In the genomic region with DNA sequence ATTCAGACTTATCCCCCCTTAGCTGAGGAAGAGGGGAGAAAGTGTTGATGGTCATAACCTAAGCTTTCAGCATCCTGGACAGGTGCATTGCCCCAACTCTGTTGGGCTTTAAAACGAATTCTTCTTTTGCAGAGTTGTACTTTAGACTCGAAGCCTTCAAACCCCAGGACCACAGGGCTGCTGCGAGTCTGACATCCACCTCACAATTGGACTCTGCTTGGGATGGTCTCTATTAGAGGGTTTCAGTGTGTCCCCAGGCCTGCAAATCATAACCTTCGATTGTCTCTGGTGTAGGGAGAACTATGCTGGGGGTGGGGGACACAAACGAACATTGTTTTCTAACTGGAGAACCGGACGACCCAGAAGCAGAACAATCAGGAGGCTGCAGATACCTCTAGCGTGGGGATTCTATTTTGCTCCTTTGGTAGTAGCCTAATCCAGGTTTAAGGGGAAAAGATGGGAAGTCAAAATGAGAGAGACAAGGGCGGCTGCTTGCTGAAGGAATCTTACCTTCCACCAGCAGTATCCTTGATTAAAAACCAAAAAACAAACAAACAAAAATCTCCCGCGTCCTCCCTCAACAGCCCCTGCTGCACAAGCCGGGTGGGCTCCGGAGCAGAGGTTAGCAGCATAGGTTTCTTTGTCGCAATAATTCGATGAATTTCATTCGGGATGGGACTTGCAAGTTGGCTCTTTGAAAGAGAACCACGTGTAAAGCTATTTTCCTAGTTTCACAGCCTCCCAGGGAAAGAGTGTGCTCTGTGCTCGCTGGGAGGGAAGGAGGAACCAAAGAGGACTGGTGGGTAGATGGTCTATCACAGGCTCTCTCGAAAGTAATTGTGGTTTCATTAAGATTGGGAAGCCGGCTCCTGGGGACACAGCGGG, we compare ENCODE assay signal across 12 mouse cellular contexts. TPM values are rescaled to one million over a fixed set of nuclear protein-coding genes. Genes with fewer than 3 reads are reported as not detected.
DNase-seq lines count a peak whose midpoint lies in the region; ATAC-seq and TF ChIP-seq lines count a peak whose summit lies in the region.
"Had no signal": no experiment of that assay in that cellular context is flagged by ENCODE, and none has a peak within 500 bp of the region (broad histone marks: within the 10 kb centered on the region; RNA-seq: fewer than 3 reads in every experiment).

No protein-coding gene starts in this region.

- H3K9ac ChIP-seq in heart, adult 2 months (ENCODE audit: low read depth, low read length), result no peak overlapping the region
- H3K9ac ChIP-seq in limb, embryonic 13.5 days, result peak overlapping the region; percentile 88

- peak overlapping the region; percentile 73 for H3K4me2 ChIP-seq in limb, embryonic 13.5 days (replicated peaks)

- intact Hi-C loops in heart, adult 2 months (cut with DNase I), result loop anchor here (10.0 kb wide), 1 partner anchor 349 kb away; no protein-coding TSS in a partner anchor

- ATAC-seq in limb, embryonic 13.5 days (ENCODE audit: low FRiP score, low read depth), result no peak
- ATAC-seq: CD4-positive, CD25-positive, alpha-beta regulatory T cell, adult 4 months had no signal

- WGBS in heart, adult 2 months, result 20% methylated on average over 21 of the region's 21 CpGs
- WGBS in limb, embryonic 13.5 days, result 3% methylated on average over 21 of the region's 21 CpGs

- H3K36me3 ChIP-seq in heart, adult 2 months (ENCODE audit: control insufficient read depth, insufficient read depth, low read length), result no peaks in the 10 kb centered on the region
- no peaks in the 10 kb centered on the region for H3K36me3 ChIP-seq in testis, adult 2 months (ENCODE audit: control insufficient read depth, insufficient read depth, low read length)
- H3K36me3 ChIP-seq in limb, embryonic 13.5 days, result 0 out of 2 replicates have a peak, but pooled peaks cover 1% of the 10 kb centered on the region

- H3K27ac ChIP-seq in heart, adult 2 months, result no peak overlapping the region
- peak overlapping the region; percentile 32 for H3K27ac ChIP-seq in testis, adult 2 months (ENCODE audit: control insufficient read depth, insufficient read depth, low read depth, low read length)
- H3K27ac ChIP-seq in limb, embryonic 13.5 days, result peak overlapping the region; percentile 85

- no peaks in the 10 kb centered on the region for H3K4me1 ChIP-seq in heart, adult 2 months (ENCODE audit: control insufficient read depth, insufficient read depth, low read length)
- peaks cover 7% of the 10 kb centered on the region for H3K4me1 ChIP-seq in testis, adult 2 months (ENCODE audit: control insufficient read depth, insufficient read depth, low read length)
- H3K4me1 ChIP-seq in limb, embryonic 13.5 days, result peaks cover 63% of the 10 kb centered on the region

- no peaks in the 10 kb centered on the region for H3K9me3 ChIP-seq in limb, embryonic 13.5 days

- H3K27me3 ChIP-seq in heart, adult 2 months (ENCODE audit: control insufficient read depth, insufficient read depth, low read length), result peaks cover 17% of the 10 kb centered on the region
- H3K27me3 ChIP-seq in testis, adult 2 months (ENCODE audit: control insufficient read depth, insufficient read depth, low read length), result peaks cover 7% of the 10 kb centered on the region
- H3K27me3 ChIP-seq in limb, embryonic 13.5 days, result peaks cover 78% of the 10 kb centered on the region

- no peaks in the 10 kb centered on the region for H3K79me2 ChIP-seq in heart, adult 2 months (replicated peaks; ENCODE audit: control insufficient read depth, insufficient read depth, low read length)

- no peak for DNase-seq in heart, adult 2 months
- DNase-seq in heart, postnatal 4 days, result no peak
- no peak for DNase-seq in testis, postnatal 10 days (ENCODE audit: low spot score)
- DNase-seq in urinary bladder, postnatal 10 days (ENCODE audit: low spot score), result no peak
- DNase-seq in urinary bladder, postnatal 4 days (ENCODE audit: low spot score in 2 of 2), result no peak
- no peak for DNase-seq in cerebellum, adult 9-11 months
- DNase-seq: thymus, postnatal 4 days had no signal

- peak overlapping the region; percentile 47 for H3K4me3 ChIP-seq in heart, adult 2 months
- peak overlapping the region; percentile 40 for H3K4me3 ChIP-seq in testis, adult 2 months (ENCODE audit: control insufficient read depth, low read depth, low read length)
- peak overlapping the region; percentile 70 for H3K4me3 ChIP-seq in limb, embryonic 13.5 days

- TF ChIP-seq CTCF in heart, adult 2 months (IDR thresholded peaks at IDR 0.05), result no peak
- no peak for TF ChIP-seq CTCF in testis, adult 2 months (IDR thresholded peaks at IDR 0.05; ENCODE audit: control insufficient read depth, insufficient read depth, insufficient replicate concordance, low read depth, low read length)

- TF ChIP-seq EP300 in heart, adult 2 months (IDR thresholded peaks at IDR 0.05; ENCODE audit: insufficient read depth, low read depth, low read length), result no peak

- no peak for TF ChIP-seq POLR2A in heart, adult 2 months (IDR thresholded peaks at IDR 0.05; ENCODE audit: insufficient read depth, low read depth, low read length)
- no peak for TF ChIP-seq POLR2A in testis, adult 2 months (IDR thresholded peaks at IDR 0.05; ENCODE audit: control insufficient read depth, low read depth, low read length)

RNA-seq across cellular contexts. Expression of a gene that starts 5.5 kb away (rescaled TPM):
- total RNA-seq in heart, adult 2 months (2021), result 1 to 10 TPM; 3.7 to 4.0 TPM
- 6.4 and 15.2 TPM in 2 replicates for polyA plus RNA-seq in heart, adult 2 months (2012; rRNA removed)
- total RNA-seq in heart, postnatal 4 days (2021), result 10 to 100 TPM; 12.1 to 12.3 TPM
- polyA plus RNA-seq in testis, adult 2 months (2012; rRNA removed), result 3.9 and 4.5 TPM in 2 replicates
- polyA plus RNA-seq in limb, embryonic 13.5 days (2015; fragmentation: Nextera tagmentation; extraction: Ambion mirVana), result 83.2 and 95.3 TPM in 2 replicates
- total RNA-seq: common myeloid progenitor, adult 5-6 weeks; liver, adult 2 months had no signal
- polyA plus RNA-seq: CD4-positive, CD25-positive, alpha-beta regulatory T cell, adult 4 months; liver, adult 2 months had no signal
